Mouse (Mus musculus) inflammation-experienced regulatory T-cells, adult 6 months (primary cell): ENCODE results near the gene Ptrh2. TPM values are rescaled to one million over a fixed set of nuclear protein-coding genes. Genes with fewer than 3 reads are reported as not detected.

ENCODE experiments used
- ATAC-seq: one replicate; pipeline ENCODE4 v1.8.0; 2017
- polyA plus RNA-seq, 3 experiments: library from polyadenylated mRNA; unstranded; fragments of 100-300 nt; shearing (Covaris generic); gene quantifications; one replicate each; pipeline ENCODE4 v1.2.1; 2017

The Ptrh2 gene
- polyA plus RNA-seq: 10 to 100 TPM in 1 of 3 experiments, 1 to 10 TPM in 2; 9.4 to 10.7 (median 10.0) TPM

DNA sequence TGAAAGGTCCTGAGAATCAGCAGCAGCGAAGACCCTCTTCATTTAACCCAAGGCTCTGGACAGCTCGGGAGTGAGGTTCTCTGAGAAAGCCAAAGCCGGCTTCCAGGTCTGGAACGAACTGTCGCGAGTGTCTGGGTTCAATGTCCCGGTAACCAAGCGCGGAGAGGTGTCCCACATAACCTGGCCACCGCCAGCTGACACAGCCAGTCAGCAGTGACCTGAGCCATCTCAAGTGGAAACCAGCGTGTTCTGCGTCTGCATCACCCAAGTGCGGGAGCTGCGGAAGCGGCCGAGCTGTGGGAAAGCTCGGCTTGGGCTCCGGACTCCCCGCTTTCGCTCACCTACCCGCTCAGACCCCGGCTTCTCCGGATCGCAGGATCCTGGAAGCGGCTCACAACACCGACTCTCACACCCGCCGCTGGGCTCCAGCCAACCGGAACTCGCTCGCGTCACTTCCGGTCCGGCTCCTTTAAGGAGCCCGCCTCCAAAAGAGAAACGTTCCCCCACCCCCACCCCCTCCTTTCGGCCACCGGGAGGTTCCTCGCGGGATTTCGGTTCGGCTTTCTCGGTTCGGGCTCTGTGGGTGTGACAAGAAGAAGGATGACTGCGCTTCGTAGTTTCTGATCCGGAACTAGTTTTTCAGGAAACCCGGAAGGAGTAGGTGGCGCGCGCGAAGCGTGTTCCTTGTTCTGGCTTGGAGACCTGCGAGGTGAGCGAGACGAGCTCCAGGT, at the start of gene Ptrh2, which contains the start of gene Vmp1:
Gene Ptrh2, plus strand, starts transcription at position 591 of the 731 bp plus-strand sequence.
Gene Vmp1, minus strand, starts transcription at position 442 of the 731 bp plus-strand sequence.
- peak; percentile 83 for ATAC-seq

DNA sequence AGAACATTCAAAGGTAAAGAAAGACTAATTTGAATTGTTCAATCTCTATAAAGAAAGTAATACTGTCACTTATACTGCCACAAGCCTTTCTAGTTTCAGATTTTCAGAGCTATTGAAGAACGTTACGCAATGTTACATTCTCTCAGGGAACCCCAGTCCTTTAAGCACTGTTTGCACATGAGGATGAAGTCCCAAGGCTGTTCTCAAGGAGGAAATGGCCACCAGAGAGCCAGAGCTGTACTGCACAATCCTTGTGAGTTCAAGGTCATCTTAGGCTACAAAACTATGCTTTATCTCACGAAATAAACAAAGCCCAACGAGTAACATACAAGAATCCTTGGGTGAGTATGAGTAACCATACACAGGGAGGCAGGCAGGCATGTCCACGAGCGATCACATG, 49.4 kb upstream of the Ptrh2 start:
- ATAC-seq: no peak

DNA sequence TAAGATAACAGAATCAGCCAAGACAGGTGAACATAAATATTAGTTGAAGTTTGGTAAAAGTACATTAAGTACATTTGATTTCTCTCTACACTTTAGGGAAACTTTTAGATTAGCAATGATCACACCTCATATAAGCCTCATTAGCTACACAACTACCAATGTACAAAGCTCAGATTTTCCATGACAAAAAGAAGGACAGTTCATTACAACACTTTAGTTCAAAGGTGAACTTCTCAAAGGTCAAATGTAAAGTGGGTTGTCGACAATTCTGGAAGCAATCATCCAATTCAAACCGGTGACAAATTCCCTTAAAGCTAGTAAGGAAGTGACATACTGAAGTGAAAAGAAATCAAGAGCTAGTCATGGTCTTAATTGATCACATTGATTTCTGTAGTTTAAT, 46.1 kb upstream of the Ptrh2 start:
- no peak for ATAC-seq

GRCm38 (mm10) chr11:86641714-86642113, 42.1 kb upstream of the Ptrh2 start:
- no peak for ATAC-seq

DNA sequence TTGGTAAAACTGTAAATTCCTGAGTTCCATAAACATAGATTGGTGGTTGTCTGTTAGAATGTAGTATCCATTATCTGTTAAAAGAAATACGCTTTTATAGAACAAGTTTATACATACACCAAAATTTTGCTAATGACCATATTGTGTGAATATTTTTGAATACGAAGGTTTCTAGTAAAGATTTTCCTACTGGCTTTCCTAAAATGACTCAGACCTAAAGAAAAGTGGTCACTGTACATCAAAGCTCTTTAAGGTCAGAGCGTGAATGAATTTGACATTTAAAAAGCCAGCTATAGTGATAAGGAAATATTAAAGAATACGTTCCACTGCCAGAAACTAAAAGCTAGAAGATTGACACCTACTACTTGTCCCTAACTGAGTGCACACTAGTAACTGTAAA, 39.2 kb upstream of the Ptrh2 start:
- no peak for ATAC-seq

DNA sequence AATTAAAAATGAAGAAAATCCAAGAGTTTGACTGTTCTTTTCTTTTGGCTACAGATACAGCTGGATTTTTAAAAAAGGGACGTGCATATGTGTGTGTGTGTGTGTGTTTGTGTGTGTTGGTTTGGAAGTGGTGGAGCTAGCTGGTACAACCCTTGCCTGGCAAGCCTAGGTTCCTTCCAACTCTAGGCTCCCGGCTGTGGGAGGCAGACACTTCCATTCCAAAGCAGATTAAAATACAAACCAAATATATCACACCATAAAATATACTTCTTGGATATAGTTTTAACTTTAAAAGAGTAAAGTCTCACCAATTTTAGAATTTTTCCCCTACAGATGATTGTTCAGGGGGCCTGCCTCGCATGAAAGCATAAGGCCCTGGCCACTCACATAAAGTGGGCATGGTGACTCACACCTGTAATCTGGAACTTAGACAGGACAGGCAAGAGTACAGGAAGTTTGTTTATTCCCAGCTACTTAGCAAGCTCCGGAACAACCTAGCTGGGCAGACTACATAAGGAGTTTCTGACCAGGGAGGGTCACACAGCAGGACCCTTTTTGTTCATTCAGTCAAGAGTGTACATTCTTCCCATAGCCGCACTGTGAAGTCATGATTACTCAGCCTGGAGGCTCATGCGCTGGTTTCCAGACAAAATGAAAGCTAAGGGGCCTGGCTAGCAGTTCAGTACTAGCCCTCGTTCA, 37.5 kb upstream of the Ptrh2 start:
- ATAC-seq: no peak

GRCm38 (mm10) chr11:86646885-86647459, 36.8 kb upstream of the Ptrh2 start:
- no peak for ATAC-seq

DNA sequence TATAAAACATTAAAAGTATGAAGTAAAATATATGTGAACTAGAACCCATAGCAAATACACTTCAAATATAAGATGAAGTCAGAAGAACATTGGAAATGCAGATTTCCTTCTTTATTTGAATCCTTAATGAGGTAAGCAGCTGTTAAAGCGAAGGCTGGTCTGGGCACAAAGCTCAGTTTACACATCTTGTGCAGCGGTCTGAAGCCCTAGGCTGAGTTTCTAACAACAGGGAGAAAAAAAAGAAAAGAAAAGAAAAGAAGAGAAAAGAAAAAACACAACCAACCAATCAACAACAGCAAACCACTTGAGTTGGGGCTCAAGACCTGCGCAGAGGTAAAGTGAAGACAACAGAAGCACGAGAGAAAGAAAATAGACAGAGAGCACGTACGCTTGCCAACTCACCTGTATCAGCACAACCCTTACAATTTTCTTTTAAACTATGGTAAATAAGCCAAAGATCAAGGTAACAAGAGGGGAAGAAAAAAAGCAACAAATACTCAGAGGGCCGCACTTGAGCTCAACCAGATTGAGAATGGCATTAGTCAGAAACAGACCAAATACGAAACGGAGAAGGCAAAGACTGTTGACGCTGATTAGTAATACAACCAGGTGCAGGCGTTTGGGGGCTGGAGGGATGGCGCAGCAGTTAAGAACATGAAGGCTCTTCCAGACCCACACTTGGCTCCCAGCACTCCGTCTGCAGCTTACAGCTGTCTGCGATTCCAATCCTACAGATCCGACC, 35.9 kb upstream of the Ptrh2 start:
- ATAC-seq: no peak

- ATAC-seq: no peak
These were observed 34.2 kb upstream of the Ptrh2 start for GRCm38 (mm10) chr11:86649542-86649941.

- no peak for ATAC-seq
These were observed 33.1 kb upstream of the Ptrh2 start for GRCm38 (mm10) chr11:86650676-86651075.

GRCm38 (mm10) chr11:86652578-86652979, 31.2 kb upstream of the Ptrh2 start:
- ATAC-seq: peak; percentile 81

GRCm38 (mm10) chr11:86653446-86653845, 30.3 kb upstream of the Ptrh2 start:
- peak; percentile 53 for ATAC-seq

GRCm38 (mm10) chr11:86654096-86654495, 29.7 kb upstream of the Ptrh2 start:
- ATAC-seq: no peak

GRCm38 (mm10) chr11:86655671-86656070, 28.1 kb upstream of the Ptrh2 start:
- peak; percentile 36 for ATAC-seq

GRCm38 (mm10) chr11:86656849-86657567, 26.8 kb upstream of the Ptrh2 start:
- no peak for ATAC-seq

DNA sequence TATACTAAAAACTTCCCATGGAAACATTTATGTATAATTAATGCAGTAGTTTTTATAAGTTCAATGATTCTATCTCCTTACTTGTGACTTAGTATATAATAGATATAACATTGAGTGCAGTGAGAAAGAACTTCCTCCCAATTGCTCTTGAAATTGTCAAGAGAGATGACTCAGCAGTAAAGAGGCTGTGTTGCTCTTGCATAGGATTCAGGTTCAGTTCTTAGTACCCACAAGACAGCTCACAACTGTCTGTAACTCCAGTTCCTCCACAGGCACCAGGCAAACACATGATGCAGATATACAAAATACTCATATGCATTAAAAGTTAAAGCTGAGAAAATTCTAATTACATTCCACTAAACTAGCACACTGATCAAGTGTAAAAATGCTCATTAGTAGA, 25.9 kb upstream of the Ptrh2 start:
- no peak for ATAC-seq

- ATAC-seq: no peak
These were observed 20.5 kb upstream of the Ptrh2 start for GRCm38 (mm10) chr11:86662986-86663895.

GRCm38 (mm10) chr11:86663977-86664376, 19.8 kb upstream of the Ptrh2 start:
- ATAC-seq: no peak

GRCm38 (mm10) chr11:86664406-86664805, 19.4 kb upstream of the Ptrh2 start:
- no peak for ATAC-seq

- ATAC-seq: no peak
These were observed 16.2 kb upstream of the Ptrh2 start for GRCm38 (mm10) chr11:86667553-86667952.

DNA sequence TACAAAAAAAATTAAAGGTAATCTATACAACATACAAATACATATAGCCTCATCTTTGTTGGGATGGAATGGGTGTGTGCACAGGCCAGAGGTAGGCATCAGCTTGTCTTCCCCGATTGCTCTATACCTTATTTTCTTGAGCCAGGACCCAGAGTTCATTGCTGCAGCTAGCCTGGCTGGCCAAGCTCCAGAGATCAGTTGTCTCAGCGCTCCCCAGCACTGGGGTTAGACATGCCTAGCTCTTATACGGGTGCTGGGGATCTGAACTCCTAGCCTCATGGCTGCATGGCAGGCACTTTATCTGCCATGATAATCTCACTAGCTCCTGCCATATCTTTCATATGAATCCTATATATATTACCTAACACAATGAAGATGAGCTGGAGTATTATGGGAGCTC, 15.6 kb upstream of the Ptrh2 start:
- ATAC-seq: no peak
